Comparison of ENCODE assay signal across 16 mouse cellular contexts in the genomic region with DNA sequence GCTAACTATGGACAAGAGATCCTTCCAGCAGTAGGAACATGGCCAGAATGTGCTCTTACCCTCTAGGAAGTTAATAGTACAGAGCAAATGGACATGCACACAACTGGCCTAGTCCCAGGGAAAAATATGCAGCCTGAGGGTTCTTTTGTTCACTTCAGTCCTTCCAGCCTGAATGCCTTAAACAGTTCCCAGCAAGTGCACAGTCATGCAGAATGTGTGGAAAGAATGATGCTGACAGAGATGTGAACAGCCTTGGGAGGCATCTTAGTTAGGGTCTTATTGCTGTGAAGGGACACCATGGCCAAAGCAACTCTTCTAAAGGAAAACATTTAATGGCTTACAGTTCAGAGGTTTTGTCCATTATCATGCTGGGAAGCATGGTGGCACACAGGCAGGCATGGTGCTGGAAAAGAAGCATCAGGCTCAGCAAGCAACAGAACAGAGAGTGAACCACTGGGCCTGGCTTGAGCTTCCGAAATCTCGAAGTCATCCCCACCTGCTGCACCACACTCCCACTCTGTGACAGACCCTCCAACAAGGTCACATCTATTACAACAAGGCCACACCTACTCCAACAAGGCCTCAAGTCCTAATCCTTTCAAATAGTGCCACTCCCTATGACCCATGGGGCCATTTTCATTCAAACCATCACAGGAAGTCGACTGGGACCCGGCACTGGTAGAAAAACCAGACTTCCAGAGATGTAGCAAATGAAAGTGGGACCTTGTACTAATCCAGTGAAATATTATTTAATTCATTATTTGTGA.
"Had no signal": no experiment of that assay in that cellular context is flagged by ENCODE, and none has a peak within 500 bp of the region (broad histone marks: within the 10 kb centered on the region; RNA-seq: fewer than 3 reads in every experiment).

No protein-coding gene starts in this region.

- H3K4me2 ChIP-seq: kidney, embryonic 15.5 days; liver, embryonic 13.5 days; midbrain, embryonic 13.5 days; neural tube, embryonic 13.5 days had no signal

- ATAC-seq: midbrain, embryonic 13.5 days; midbrain, embryonic 16.5 days had no signal

- H3K27ac ChIP-seq: kidney, embryonic 15.5 days; liver, embryonic 13.5 days; macrophage; midbrain, embryonic 13.5 days; neural tube, embryonic 13.5 days had no signal

- H3K9ac ChIP-seq: kidney, embryonic 15.5 days; liver, embryonic 13.5 days; midbrain, embryonic 13.5 days; neural tube, embryonic 13.5 days had no signal

- DNase-seq: kidney, adult 18-20 months; kidney, postnatal 10 days; kidney, postnatal 4 days; liver, embryonic 13.5 days; lung, adult 2 months; retina, postnatal 1 day; right cerebral cortex, postnatal 25 days; spleen, adult 18-20 months; thymus, adult 2 months; thymus, postnatal 14 days had no signal

- H3K36me3 ChIP-seq: kidney, embryonic 15.5 days; liver, embryonic 13.5 days; midbrain, embryonic 13.5 days; neural tube, embryonic 13.5 days had no signal

- H3K4me1 ChIP-seq: kidney, embryonic 15.5 days; liver, embryonic 13.5 days; midbrain, embryonic 13.5 days; neural tube, embryonic 13.5 days had no signal

- H3K27me3 ChIP-seq: kidney, embryonic 15.5 days; liver, embryonic 13.5 days; midbrain, embryonic 13.5 days; neural tube, embryonic 13.5 days had no signal

- H3K9me3 ChIP-seq: kidney, embryonic 15.5 days; liver, embryonic 13.5 days; midbrain, embryonic 13.5 days; neural tube, embryonic 13.5 days had no signal

- H3K4me3 ChIP-seq: kidney, embryonic 15.5 days; liver, embryonic 13.5 days; midbrain, embryonic 13.5 days; myocyte; neural tube, embryonic 13.5 days had no signal
